Mouse (Mus musculus) mature B cell (primary cell): Measurements from ENCODE around the gene Zfp977.
"Not testable (repeated sequence)": the region's sequence is repeated elsewhere in the genome, so short reads cannot be mapped to it uniquely, and the experiment has no call there.

Experiments used
- in situ Hi-C: fragments of 300-500 bp; cut with MboI; formaldehyde crosslinking; loops from 2 replicates; pipeline ENCODE4 v1.14.3; 2019

Zfp977 gene

DNA sequence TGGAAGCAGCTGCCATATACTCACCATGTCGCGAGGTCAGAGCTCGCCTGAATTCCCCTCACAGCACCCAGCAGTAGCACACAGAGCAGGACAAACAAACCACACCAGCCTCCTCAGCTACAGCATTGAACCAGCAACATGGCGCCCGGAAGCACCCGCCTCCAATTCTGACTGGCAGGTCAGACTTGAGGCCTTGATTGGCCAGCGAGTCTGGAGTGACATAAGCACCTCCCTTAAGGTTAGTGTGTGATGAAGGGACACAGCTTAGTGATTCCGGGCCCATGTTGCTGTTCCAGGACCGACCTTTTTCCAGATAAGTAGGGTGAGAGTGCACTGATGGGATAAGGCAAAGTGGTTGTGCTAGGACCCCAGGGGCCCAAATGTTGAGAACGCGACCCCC lies at the start of gene Zfp977:
Gene Zfp977 (minus strand): TSS at position 135 of the 400 bp plus-strand sequence.
- in situ Hi-C loops, result not testable (repeated sequence)

- in situ Hi-C loops, result not testable (repeated sequence)
Measured at GRCm38 (mm10) chr7:42631031-42631430, 38.7 kb upstream of the Zfp977 start.

DNA sequence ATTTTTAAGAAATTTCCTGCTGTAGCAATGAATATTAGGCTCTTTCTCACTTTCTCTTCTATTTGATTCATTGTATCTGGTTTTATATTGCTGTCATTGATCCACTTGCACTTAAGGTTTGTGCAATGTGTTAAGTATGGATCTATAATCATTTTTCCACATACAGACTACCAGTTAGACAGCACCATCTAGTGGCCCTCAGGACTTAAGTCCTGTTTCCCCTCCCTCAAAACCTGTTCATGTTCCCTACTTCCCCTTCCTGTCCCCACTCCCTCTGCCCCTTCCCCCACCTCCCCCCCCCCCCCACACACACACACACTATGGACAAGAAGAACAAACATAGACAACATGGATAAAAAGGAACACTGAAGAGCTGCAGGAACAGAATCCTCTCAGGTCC lies 3.3 kb upstream of the Zfp977 start:
- in situ Hi-C loops, result not testable (repeated sequence)

GRCm38 (mm10) chr7:42591311-42591710 lies 1.0 kb downstream of the Zfp977 start:
- in situ Hi-C loops, result not testable (repeated sequence)

DNA sequence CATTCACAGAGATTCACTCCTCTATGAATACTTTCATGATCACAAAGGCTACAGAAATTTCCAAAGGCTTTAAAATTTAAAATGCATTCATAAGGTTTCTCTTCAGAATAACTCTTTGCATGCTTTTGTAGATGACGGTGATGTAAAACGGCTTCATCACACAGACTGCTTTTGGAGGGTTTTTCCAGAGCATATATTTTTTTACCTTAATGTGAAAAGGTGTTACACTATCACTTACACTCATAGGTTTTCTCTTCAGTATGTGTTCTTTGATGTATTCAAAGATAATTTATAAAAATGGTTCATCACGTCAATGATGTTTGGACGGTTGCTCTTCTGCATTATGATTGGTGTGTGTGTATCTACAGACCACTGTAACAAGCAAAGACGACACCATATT lies 13.9 kb downstream of the Zfp977 start, which contains the start of gene Gm21028:
Gene Gm21028 (minus strand): TSS at position 101 of the 400 bp plus-strand sequence.
- in situ Hi-C loops, result no loop called here

DNA sequence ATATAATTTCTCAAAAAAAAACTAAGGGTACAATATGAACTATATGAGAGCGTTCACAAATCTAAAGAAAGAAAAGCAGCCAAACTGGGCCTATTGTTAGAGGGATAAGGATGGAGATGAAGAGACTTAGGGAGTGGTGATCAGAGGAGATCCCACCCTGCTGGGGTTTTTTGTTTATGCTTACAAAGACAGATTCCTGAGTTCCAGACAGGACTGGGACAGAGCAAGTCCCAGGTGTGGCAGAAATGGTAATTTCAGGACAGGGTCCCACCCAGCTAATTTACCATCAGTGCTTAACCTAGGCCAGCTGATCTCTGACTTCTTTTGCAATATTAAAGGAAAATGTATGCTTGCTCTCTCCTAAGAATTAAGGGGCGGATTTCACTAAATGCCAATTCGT lies 40.6 kb downstream of the Zfp977 start:
- in situ Hi-C loops, result no loop called here
